Mouse (Mus musculus) cerebellum, adult 2 months (tissue): ENCODE data around the gene Iqcn. TPM values are rescaled to one million over a fixed set of nuclear protein-coding genes. Genes with fewer than 3 reads are reported as not detected.

Source experiments
- DNase-seq, 2 experiments: peaks; one replicate each; pipeline ENCODE4 v3.0.0; 2021
- H3K27ac ChIP-seq: fragments of 200-500 bp; 2 replicates; pipeline ENCODE4 v1.5.1; 2012; ENCODE audit warnings: low read length, control low read depth, inconsistent platforms; ENCODE audit not compliant: insufficient read depth
- H3K27me3 ChIP-seq: fragments of 200-500 bp; 2 replicates; pipeline ENCODE4 v1.6.1; 2012; ENCODE audit warnings: inconsistent platforms, mild to moderate bottlenecking, low read length, moderate library complexity; ENCODE audit not compliant: control insufficient read depth, insufficient read depth
- H3K4me1 ChIP-seq: fragments of 200-500 bp; 2 replicates; pipeline ENCODE4 v1.6.1; 2011; ENCODE audit warnings: low read length; ENCODE audit not compliant: control insufficient read depth, insufficient read depth
- H3K4me3 ChIP-seq: fragments of 200-500 bp; replicated peaks from 2 replicates; pipeline ENCODE3; 2011; ENCODE audit warnings: mild to moderate bottlenecking, low read depth, low read length, control low read depth; ENCODE audit not compliant: insufficient read depth
- CTCF ChIP-seq: fragments of 200-500 bp; IDR thresholded peaks from 2 replicates; pipeline ENCODE4 v1.5.1; 2011; ENCODE audit warnings: low read depth, mild to moderate bottlenecking, control low read depth, low read length, moderate library complexity, borderline replicate concordance; ENCODE audit not compliant: insufficient read depth
- POLR2A ChIP-seq: fragments of 200-500 bp; IDR thresholded peaks from 2 replicates; pipeline ENCODE4 v1.6.1; 2011; ENCODE audit warnings: low read length, control low read depth, borderline replicate concordance; ENCODE audit not compliant: insufficient read depth
- WGBS: fragments of 180-500 bp; shearing (Covaris S2); methylation state at CpG from one replicate; pipeline ENCODE4 v1.1.7; 2018; 5-methylcytosine and 5-hydroxymethylcytosine counted together
- polyA plus RNA-seq: library from polyadenylated mRNA; depleted of rRNA; stranded (reverse); fragments of >200 nt; gene quantifications from 2 replicates; pipeline ENCODE4 v1.2.3, GENCODE M21; 2012

Iqcn gene
- polyA plus RNA-seq, 1 experiment = 0.08 TPM

DNA sequence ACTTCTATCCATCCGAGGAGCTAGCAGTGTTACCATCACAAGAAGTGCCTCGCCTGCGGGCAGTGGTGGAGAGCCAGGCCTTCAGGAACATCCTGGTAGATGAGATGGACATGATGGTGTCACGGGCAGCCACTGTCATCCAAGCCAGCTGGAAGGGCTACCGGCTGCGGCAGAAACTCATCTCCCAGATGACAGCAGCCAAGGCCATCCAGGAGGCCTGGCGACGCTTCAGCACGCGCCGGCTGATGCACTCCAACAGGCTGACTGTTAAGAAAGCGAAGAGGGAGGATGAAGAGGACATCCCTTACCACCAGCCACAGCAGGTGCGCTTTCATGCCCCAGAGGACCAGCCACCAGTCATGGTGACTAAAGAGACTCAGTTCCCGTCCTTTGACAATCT, 5.0 kb downstream of the Iqcn start:
- Histone ChIP-seq H3K4me3 (no peak overlapping the region), H3K27me3 (no peaks in the 10 kb centered on the region), H3K4me1 (peaks cover 43% of the 10 kb centered on the region), H3K27ac (no peak overlapping the region)
- TF ChIP-seq CTCF = no peak
- TF ChIP-seq POLR2A = no peak
- 31% methylated on average over 14 of the region's 14 CpGs for WGBS
- no peak for DNase-seq

DNA sequence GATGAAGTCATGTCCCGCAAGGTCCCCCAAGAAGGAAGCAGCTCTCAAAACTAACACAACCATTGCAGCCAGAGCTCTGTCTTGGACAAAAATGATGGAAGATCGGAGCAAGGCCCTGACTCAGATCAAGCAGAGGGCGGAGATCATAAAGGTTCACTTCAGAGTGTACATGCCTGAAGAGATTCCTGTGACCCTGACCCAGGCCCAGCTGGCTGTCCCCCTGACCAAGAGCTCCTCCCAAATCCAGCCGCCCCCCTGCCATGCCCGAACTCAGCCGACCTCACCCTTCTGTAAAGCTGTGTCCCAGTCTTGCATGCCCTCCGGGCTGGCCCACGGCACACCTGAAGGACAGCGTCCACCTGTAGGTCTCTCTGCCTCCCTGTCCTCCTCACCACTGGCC, 6.5 kb downstream of the Iqcn start:
- DNase-seq = no peak
- Histone ChIP-seq H3K4me1 (peaks cover 28% of the 10 kb centered on the region), H3K27me3 (no peaks in the 10 kb centered on the region), H3K4me3 (no peak overlapping the region), H3K27ac (no peak overlapping the region)
- 92% methylated on average over 9 of the region's 9 CpGs for WGBS
- TF ChIP-seq POLR2A = no peak
- no peak for TF ChIP-seq CTCF

DNA sequence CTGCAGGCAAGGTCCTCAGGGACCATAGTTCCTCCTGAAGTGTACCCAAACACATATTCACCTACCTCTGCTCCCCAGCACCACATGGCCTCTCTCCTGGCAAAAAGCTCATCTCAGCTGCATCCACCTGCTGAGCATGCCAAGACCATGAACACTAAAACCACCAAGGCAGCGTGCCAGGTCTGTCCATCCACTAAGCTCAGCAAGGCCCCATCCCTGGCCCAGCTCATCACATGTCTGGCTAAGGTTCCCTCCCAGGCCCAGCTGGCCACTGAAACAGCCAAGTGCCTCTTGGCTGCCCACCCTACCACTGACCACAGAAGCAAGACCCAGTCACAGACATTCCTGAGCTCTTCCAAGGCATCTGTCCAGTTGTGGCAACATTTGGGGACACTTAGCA, 7.0 kb downstream of the Iqcn start:
- 54% methylated on average over 1 of the region's 1 CpGs for WGBS
- Histone ChIP-seq H3K4me3 (no peak overlapping the region), H3K4me1 (peaks cover 28% of the 10 kb centered on the region), H3K27me3 (no peaks in the 10 kb centered on the region), H3K27ac (no peak overlapping the region)
- TF ChIP-seq POLR2A (no peak), CTCF (no peak)
- peak; percentile 47 to 54 for DNase-seq

DNA sequence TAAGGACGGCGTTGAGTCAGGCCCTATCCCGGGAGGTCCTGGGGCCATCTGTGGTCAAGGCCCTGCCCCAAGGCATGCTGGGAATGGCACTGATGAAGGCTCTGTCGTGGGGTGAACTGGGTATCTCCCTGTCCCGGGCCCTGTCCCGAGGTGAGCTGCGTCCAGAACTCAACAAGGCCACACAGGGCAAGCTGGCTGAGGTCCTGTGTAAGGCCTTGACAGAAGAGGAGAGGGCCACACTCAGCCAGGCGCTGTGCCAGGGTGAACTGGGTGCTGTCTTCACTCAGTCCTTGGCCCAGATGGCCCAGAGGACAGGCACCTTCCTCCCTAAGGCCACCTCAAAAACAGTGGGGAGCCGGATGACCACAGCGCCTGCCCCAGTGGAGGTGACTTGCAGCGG, 7.8 kb downstream of the Iqcn start:
- Histone ChIP-seq H3K4me3 (no peak overlapping the region), H3K4me1 (peaks cover 28% of the 10 kb centered on the region), H3K27me3 (no peaks in the 10 kb centered on the region), H3K27ac (no peak overlapping the region)
- no peak for TF ChIP-seq CTCF
- no peak for TF ChIP-seq POLR2A
- 75% methylated on average over 11 of the region's 11 CpGs for WGBS
- no peak for DNase-seq

DNA sequence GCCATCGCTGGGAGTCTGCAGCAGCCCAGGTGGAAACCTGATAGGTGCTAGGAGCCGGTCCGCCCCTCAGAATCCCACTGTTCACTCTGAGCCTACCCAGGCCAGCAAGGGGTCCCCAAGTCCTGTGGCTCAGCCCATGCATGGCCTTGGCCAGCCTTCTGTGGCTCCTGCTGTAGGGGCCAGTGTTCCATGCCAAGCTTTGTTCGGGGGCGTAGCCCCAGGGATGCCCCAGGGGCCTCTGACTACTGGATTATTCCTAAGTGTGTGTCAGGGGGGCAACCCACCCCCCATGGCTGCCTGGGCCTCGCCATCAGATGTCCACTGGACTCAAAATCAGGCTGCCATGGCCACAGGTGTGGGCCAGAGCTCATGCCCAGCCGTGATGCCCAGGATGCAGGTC, 10.7 kb downstream of the Iqcn start:
- H3K4me3 ChIP-seq = no peak overlapping the region
- WGBS = 78% methylated on average over 7 of the region's 7 CpGs
- TF ChIP-seq POLR2A (no peak), CTCF (no peak)
- no peaks in the 10 kb centered on the region for H3K27me3 ChIP-seq
- no peak for DNase-seq
- H3K4me1 ChIP-seq = peaks cover 15% of the 10 kb centered on the region
- no peak overlapping the region for H3K27ac ChIP-seq

DNA sequence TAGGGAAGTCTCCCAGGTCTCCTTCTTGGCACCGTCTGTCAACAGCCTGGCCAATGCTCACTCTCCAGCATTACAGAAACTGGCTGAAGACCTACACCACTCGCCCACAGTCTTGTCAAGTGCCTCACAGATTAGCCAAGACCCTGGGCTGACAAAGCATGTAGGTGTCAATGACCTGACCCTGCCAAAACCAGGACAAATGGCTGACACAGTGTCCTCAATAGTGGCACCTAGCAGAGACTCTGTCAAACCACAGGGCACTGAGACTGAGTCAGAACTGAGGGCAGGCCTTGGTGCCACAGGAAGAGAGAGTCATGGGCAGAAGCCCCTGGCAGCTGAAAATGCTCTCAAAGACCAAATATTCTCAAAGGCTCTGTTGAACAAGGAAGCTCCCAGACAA, 11.8 kb downstream of the Iqcn start:
- Histone ChIP-seq H3K4me1 (peaks cover 12% of the 10 kb centered on the region), H3K4me3 (no peak overlapping the region), H3K27me3 (no peaks in the 10 kb centered on the region), H3K27ac (no peak overlapping the region)
- DNase-seq = no peak
- TF ChIP-seq CTCF (no peak), POLR2A (no peak)
- WGBS = 64% methylated on average over 2 of the region's 2 CpGs

DNA sequence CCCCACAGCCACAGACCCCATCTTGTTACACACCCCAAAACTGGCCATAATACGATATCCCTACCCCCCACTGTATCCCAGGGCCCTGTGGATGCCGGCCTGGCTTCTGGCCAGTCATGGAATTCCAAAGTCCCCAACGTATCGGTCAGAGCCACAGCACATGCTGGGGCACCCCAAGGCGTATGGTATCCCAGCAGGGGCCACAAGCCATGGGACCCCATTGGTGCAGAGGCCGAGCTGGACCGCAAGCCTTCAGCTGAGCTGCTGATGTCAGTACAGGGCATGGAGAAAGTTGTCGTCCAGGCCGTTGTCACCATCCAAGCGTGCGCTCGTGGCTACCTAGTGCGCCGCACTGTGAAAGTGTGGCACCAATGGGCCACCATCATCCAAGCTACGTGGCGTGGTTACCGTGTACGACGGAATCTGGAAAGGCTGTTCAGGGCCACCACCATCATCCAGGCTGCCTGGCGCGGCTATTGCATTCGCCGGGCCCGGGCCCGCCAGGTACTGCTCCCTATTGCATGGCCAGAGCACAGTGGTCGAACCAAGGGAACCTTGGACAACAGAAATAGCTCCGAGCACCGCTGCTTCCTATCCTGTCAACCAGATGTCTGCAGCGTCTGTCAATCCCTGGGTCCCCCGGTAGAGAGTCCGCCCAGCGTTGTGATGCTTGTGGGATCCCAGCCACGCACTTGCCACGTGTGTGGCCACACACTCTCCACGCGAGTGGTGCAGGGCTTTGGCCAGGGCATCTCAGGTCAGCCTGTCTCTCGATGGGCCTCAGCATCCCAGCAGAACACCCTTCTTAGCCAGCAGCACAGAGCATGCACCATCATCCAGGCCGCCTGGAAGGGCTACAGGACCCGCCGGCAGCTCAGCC, 13.5 kb downstream of the Iqcn start:
- DNase-seq = peak in 1 of 2 experiments; percentile 10
- TF ChIP-seq POLR2A (no peak), CTCF (no peak)
- WGBS = 79% methylated on average over 40 of the region's 40 CpGs
- no peak overlapping the region for H3K27ac ChIP-seq
- no peaks in the 10 kb centered on the region for H3K27me3 ChIP-seq
- no peaks in the 10 kb centered on the region; the same call in 1 of the 2 replicates for H3K4me1 ChIP-seq
- H3K4me3 ChIP-seq = no peak overlapping the region

DNA sequence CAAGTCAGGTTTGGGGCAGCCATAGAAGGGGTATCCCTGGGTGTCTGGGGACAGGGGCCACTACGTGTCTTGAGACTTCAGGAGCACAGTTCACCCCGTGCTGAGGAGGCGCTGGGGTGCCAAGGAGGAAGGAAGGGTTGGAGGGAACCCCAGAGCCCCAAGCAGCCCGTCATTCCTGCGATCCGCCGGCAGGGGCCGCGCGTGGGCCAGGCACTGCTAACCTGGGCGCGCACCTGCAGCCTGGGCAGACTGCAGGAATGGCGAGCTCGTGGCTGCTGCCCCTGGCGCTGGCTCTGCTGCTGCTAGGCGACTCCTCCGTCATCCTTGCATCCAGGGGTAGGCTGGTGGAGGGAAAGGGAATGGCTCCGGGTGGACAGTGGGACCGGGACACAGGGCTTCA, 15.0 kb downstream of the Iqcn start, which contains the start of gene Gm3336:
Gene Gm3336, plus strand, starts transcription at position 247 of the 400 bp plus-strand sequence.
- Histone ChIP-seq H3K4me1 (no peaks in the 10 kb centered on the region; the same call in 1 of the 2 replicates), H3K27ac (no peak within 1 kb of the TSS), H3K4me3 (no peak within 1 kb of the TSS), H3K27me3 (no peaks in the 10 kb centered on the region)
- WGBS = 1% methylated on average over 19 of the region's 19 CpGs
- TF ChIP-seq CTCF (peak; percentile 85), POLR2A (no peak)
- peak; percentile 74 to 82 for DNase-seq
